In the genomic region with DNA sequence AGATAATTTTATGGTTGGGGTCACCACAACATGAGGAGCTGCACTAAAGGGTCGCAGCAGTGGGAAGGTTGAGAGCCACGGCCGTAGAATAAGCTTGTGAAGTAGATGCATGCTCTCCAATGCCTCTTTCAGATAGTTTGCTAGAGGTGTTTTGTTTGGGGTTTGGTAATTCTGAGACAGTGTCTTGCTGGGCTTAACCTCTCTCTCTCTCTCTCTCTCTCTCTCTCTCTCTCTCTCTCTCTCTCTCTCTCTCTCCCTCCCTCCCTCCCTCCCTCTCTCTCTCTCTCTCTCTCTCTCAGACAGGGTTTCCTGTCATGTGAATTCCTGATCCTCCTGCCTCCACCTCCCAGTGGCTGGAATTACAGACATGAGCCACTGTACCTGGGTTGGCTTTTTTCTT, we compare ENCODE assay signal across 17 mouse cellular contexts.
"Had no signal": no experiment of that assay in that cellular context is flagged by ENCODE, and none has a peak within 500 bp of the region (broad histone marks: within the 10 kb centered on the region; RNA-seq: fewer than 3 reads in every experiment).

No protein-coding gene starts in this region.

- DNase-seq: kidney, adult 18-20 months; kidney, adult 9 months; kidney, postnatal 14 days; layer of hippocampus, postnatal 36 days; left cerebral cortex, postnatal 4 days; lung, adult 2 months; lung, postnatal 14 days; lung, postnatal 4 days; thymus, adult 18-20 months; thymus, postnatal 14 days had no signal

- H3K9ac ChIP-seq: limb, embryonic 12.5 days; liver, embryonic 15.5 days; midbrain, embryonic 13.5 days had no signal

- H3K36me3 ChIP-seq: midbrain, embryonic 10.5 days; midbrain, embryonic 13.5 days had no signal

- H3K4me2 ChIP-seq: limb, embryonic 12.5 days; limb, embryonic 15.5 days; liver, embryonic 11.5 days; liver, embryonic 15.5 days; midbrain, embryonic 13.5 days had no signal

- H3K27me3 ChIP-seq: limb, embryonic 12.5 days; limb, embryonic 15.5 days had no signal

- H3K9me3 ChIP-seq: limb, embryonic 12.5 days; limb, embryonic 15.5 days; liver, embryonic 15.5 days; midbrain, embryonic 10.5 days; midbrain, embryonic 13.5 days had no signal

- H3K27ac ChIP-seq: left cerebral cortex, adult 2 months; limb, embryonic 12.5 days; limb, embryonic 15.5 days; liver, embryonic 15.5 days; midbrain, embryonic 10.5 days; midbrain, embryonic 13.5 days had no signal

- H3K4me3 ChIP-seq: left cerebral cortex, adult 2 months; limb, embryonic 12.5 days; limb, embryonic 15.5 days; liver, embryonic 15.5 days; midbrain, embryonic 10.5 days; midbrain, embryonic 13.5 days had no signal
